In genomic region chr6:122297279-122298222, GRCm38 (mm10) we compare ENCODE assay signal across 8 mouse cellular contexts. TPM values are rescaled to one million over a fixed set of nuclear protein-coding genes. Genes with fewer than 3 reads are reported as not detected.
DNase-seq lines count a peak whose midpoint lies in the region; ATAC-seq lines count a peak whose summit lies in the region.

No protein-coding gene starts in this region.

- H3K9me3 ChIP-seq in heart, embryonic 10.5 days: no peaks in the 10 kb centered on the region
- H3K9me3 ChIP-seq in embryonic facial prominence, embryonic 15.5 days (replicated peaks): no peaks in the 10 kb centered on the region
- no peaks in the 10 kb centered on the region for H3K9me3 ChIP-seq in hindbrain, embryonic 16.5 days (ENCODE audit: control insufficient read depth, low read length)

- H3K9ac ChIP-seq in embryonic facial prominence, embryonic 15.5 days: peak overlapping the region; percentile 33
- peak overlapping the region; percentile 68 for H3K9ac ChIP-seq in hindbrain, embryonic 16.5 days (ENCODE audit: low read depth, low read length)

- 0 out of 2 replicates have a peak, but pooled peaks have one; percentile 24 for ATAC-seq in embryonic facial prominence, embryonic 15.5 days (ENCODE audit: insufficient number of reproducible peaks, low FRiP score, low TSS enrichment, low read depth)
- peak; percentile 89 for ATAC-seq in hindbrain, embryonic 16.5 days

- WGBS in heart, embryonic 10.5 days: 6% methylated on average over 25 of the region's 25 CpGs
- WGBS in embryonic facial prominence, embryonic 15.5 days: 5% methylated on average over 25 of the region's 25 CpGs
- 4% methylated on average over 25 of the region's 25 CpGs for WGBS in hindbrain, embryonic 16.5 days

- H3K4me2 ChIP-seq in embryonic facial prominence, embryonic 15.5 days (replicated peaks): peak overlapping the region; percentile 64
- H3K4me2 ChIP-seq in hindbrain, embryonic 16.5 days (ENCODE audit: low read length): peak overlapping the region; percentile 57

- H3K4me3 ChIP-seq in heart, embryonic 10.5 days: peak overlapping the region; percentile 63
- H3K4me3 ChIP-seq in embryonic facial prominence, embryonic 15.5 days (replicated peaks): peak overlapping the region; percentile 50
- peak overlapping the region; percentile 45 for H3K4me3 ChIP-seq in hindbrain, embryonic 16.5 days (ENCODE audit: low read length)

- peaks cover 8% of the 10 kb centered on the region for H3K4me1 ChIP-seq in heart, embryonic 10.5 days
- H3K4me1 ChIP-seq in embryonic facial prominence, embryonic 15.5 days: 0 out of 2 replicates have a peak, but pooled peaks cover 4% of the 10 kb centered on the region
- peaks cover 5% of the 10 kb centered on the region; the same call in 1 of the 2 replicates for H3K4me1 ChIP-seq in hindbrain, embryonic 16.5 days (ENCODE audit: control insufficient read depth, insufficient read depth, low read depth, low read length)

- no peaks in the 10 kb centered on the region for H3K27me3 ChIP-seq in heart, embryonic 10.5 days (ENCODE audit: insufficient read depth, poor library complexity, severe bottlenecking)
- H3K27me3 ChIP-seq in embryonic facial prominence, embryonic 15.5 days: no peaks in the 10 kb centered on the region
- H3K27me3 ChIP-seq in hindbrain, embryonic 16.5 days (replicated peaks; ENCODE audit: control insufficient read depth, insufficient read depth, low read length): no peaks in the 10 kb centered on the region

- H3K36me3 ChIP-seq in heart, embryonic 10.5 days: no peaks in the 10 kb centered on the region
- no peaks in the 10 kb centered on the region for H3K36me3 ChIP-seq in embryonic facial prominence, embryonic 15.5 days
- no peaks in the 10 kb centered on the region for H3K36me3 ChIP-seq in hindbrain, embryonic 16.5 days (ENCODE audit: control insufficient read depth, insufficient read depth, low read length)

- DNase-seq in heart, embryonic 10.5 days (ENCODE audit: low spot score): no peak
- DNase-seq in heart, adult 8-10 months (ENCODE audit: low spot score): no peak
- peak; percentile 76 for DNase-seq in ES-CJ7 (ENCODE audit: low read depth, low spot score)
- peak; percentile 29 for DNase-seq in lung, postnatal 10 days
- DNase-seq in right cerebral cortex, postnatal 25 days: peak; percentile 16
- DNase-seq in urinary bladder, postnatal 25 days (ENCODE audit: low spot score): no peak

- peak overlapping the region; percentile 84 for H3K27ac ChIP-seq in heart, embryonic 10.5 days
- peak overlapping the region; percentile 51; the same call in 1 of the 2 replicates for H3K27ac ChIP-seq in embryonic facial prominence, embryonic 15.5 days (replicated peaks)
- H3K27ac ChIP-seq in hindbrain, embryonic 16.5 days (ENCODE audit: low read depth, low read length): peak overlapping the region; percentile 80

RNA-seq across cellular contexts. Expression of gene M6pr, which starts 11.0 kb away (rescaled TPM):
- polyA plus RNA-seq in heart, embryonic 10.5 days (2016; fragmentation: Nextera tagmentation; extraction: Ambion mirVana): 98.0 and 102 TPM in 2 replicates
- 10 to 100 TPM; 43.1 to 44.9 (median 44.1) TPM for total RNA-seq in heart, adult 8-10 months (2022)
- polyA plus RNA-seq in embryonic facial prominence, embryonic 15.5 days (2015; fragmentation: Nextera tagmentation; extraction: Ambion mirVana): 88.2 and 94.8 TPM in 2 replicates
- polyA plus RNA-seq in hindbrain, embryonic 16.5 days (2015; fragmentation: Nextera tagmentation; extraction: Ambion mirVana): 51.8 and 53.1 TPM in 2 replicates

RNA-seq across cellular contexts. Expression of gene Klrg1, which starts 14.9 kb away (rescaled TPM):
- polyA plus RNA-seq in heart, embryonic 10.5 days (2016; fragmentation: Nextera tagmentation; extraction: Ambion mirVana): not detected in 2 replicates
- total RNA-seq in heart, adult 8-10 months (2022): not detected
- polyA plus RNA-seq in embryonic facial prominence, embryonic 15.5 days (2015; fragmentation: Nextera tagmentation; extraction: Ambion mirVana): not detected in 2 replicates
- 0.99 and 1.1 TPM in 2 replicates for polyA plus RNA-seq in hindbrain, embryonic 16.5 days (2015; fragmentation: Nextera tagmentation; extraction: Ambion mirVana)

RNA-seq across cellular contexts. Expression of gene Phc1, which starts 42.8 kb away (rescaled TPM):
- 15.9 and 21.8 TPM in 2 replicates for polyA plus RNA-seq in heart, embryonic 10.5 days (2016; fragmentation: Nextera tagmentation; extraction: Ambion mirVana)
- total RNA-seq in heart, adult 8-10 months (2022): 10 to 100 TPM; 15.8 to 22.7 (median 20.1) TPM
- polyA plus RNA-seq in embryonic facial prominence, embryonic 15.5 days (2015; fragmentation: Nextera tagmentation; extraction: Ambion mirVana): 17.6 and 19.6 TPM in 2 replicates
- polyA plus RNA-seq in hindbrain, embryonic 16.5 days (2015; fragmentation: Nextera tagmentation; extraction: Ambion mirVana): 21.1 and 27.2 TPM in 2 replicates

Comparison
In these comparisons a context has a peak if more than half of its experiments do, and no peak if none do; other contexts are left out.
1. DNase-seq: peak in ES-CJ7 (single experiment), lung, postnatal 10 days (single experiment) and right cerebral cortex, postnatal 25 days (single experiment); none in heart, embryonic 10.5 days (single experiment), heart, adult 8-10 months (single experiment) and urinary bladder, postnatal 25 days (single experiment).
2. Peak in every context shown above with its lines, with median percentiles within 50 percentile points of each other: H3K27ac ChIP-seq and H3K4me3 ChIP-seq.